Mouse (Mus musculus) lung, postnatal 25 days (tissue): ENCODE measurements around the gene Trappc3.

ENCODE experiments used
- DNase-seq: peaks from one replicate; pipeline ENCODE4 v3.0.0; 2022; ENCODE audit warnings: low spot score

The Trappc3 gene

DNA sequence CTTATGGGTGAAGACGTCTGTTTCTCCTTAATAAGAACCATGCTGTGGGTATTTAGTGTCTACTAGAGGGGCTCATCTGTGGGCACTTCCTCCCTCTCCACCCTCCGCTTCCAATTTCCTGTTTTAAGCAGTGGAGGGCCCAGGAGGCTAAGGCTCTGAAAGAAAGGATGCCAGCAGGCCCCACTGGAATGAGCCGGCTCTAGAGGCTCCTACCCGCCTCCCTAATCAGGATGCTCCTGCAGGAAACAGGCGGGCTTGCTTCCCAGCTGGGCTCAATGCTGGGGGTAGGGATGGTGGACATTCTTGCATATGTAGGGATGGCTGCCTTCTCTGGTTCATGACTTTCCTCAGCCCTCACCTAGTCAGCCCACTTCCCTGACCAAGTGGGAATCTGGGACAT is 51.1 kb downstream of the Trappc3 start:
- no peak for DNase-seq

DNA sequence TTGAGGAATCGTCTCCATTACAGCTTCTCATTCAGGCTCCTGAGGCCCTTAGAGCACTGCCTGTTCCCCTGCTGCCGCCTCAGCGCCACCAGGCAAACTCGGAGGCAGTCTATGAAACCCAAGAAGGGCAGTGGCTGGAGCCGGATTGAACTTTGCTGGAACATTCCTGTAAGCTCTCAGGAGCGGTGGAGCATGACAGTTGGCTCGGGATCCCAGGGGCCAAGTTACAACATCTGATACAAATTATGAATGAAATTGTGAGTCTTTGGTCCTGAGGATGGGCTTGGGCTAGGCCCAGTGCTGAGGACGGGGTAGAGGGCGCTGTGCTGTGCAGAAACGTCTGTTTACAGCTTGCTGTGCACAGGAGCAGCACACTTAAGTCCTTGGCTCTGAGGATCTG is 52.3 kb downstream of the Trappc3 start:
- DNase-seq, result no peak

DNA sequence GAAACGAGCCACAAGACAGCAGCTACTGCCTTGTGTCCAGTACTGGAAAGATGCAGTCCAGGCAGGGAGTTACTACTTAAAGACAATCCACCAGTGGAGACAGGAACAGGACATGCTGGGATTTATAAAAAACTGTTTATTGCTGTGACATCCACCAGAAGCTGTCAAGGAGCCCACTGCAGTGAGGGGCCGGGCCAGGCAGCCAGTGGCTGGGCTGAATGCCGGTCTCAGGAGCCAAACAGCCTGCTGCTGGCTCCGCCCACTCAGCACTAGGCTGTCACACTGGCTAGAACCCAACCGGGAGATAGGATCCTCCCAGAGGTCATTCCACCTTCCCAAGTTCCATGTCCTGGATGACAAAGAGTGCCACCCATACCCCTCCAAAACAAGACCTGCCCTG is 53.8 kb downstream of the Trappc3 start:
- DNase-seq, result peak; percentile 43

DNA sequence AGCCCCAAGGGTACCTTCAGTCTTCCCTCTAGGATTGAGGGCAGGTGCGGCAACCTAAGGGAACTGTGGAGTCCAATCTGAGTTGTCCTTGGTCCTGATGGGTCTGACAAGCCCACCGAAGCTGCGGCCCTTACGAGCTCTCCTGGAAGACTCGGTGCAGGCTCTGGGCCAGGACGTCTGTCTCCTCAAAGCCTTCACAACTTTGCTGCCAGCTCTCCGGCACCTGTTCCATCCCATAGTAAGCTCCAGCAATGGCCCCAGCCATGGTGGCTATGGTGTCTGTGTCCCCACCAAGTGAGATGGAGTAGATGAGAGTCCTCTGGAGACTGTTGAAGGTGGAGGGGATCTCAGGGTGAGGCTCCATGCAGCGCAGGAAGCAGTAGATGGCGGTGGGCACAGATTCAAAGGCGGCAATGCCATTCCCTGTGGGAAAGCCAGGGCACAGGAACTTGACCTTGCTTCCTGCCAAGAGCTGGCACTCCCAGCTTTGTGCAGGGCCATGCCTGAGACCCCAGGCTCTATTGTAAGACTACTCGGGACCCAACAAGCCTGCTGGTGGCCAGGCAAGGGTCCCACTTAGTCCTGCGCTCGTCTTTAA is 54.4 kb downstream of the Trappc3 start:
- no peak for DNase-seq

- DNase-seq, result no peak
These were observed 57.7 kb downstream of the Trappc3 start for GRCm38 (mm10) chr4:126319806-126320205.

DNA sequence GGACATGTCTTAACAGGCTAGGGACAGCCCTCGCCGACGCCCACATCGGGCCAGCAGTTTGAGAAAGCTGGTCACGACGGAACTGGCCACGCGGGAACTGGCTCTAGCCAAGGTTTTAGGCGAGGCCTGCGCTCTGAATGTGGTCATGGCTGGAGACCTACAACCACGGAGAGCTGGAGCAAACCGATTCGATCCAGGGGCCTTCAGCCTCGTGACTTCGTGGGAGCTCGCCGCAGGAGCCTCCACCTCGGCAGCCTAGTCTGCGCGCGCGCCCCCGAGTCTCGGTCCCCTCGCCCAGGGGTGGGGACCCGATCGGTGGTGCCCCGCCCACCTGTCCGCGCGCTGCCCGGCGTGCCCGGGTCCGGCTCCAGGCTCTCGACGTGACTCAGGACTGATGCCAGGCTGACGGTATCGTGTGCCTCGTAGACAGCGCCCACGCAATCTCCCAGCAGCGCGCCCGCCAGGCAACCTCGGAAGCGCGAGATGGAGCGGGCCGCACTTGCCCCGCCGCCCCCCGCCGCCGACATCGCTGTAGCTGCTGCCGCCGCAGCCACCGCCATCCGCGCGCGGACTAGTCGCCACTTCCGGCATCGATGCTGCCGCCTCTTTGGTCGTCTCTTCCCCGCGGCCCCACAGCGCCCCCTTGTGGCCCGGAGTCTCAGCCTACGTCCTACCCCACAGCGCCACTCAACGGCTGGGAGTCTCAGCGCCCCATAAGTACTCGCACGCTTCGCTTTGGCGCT is 59.2 kb downstream of the Trappc3 start, which contains the start of gene Adprhl2:
Gene Adprhl2 (minus strand): TSS at position 593 of the 743 bp plus-strand sequence.
- peak; percentile 97 for DNase-seq

GRCm38 (mm10) chr4:126321854-126322511 is 59.9 kb downstream of the Trappc3 start:
- DNase-seq, result no peak

DNA sequence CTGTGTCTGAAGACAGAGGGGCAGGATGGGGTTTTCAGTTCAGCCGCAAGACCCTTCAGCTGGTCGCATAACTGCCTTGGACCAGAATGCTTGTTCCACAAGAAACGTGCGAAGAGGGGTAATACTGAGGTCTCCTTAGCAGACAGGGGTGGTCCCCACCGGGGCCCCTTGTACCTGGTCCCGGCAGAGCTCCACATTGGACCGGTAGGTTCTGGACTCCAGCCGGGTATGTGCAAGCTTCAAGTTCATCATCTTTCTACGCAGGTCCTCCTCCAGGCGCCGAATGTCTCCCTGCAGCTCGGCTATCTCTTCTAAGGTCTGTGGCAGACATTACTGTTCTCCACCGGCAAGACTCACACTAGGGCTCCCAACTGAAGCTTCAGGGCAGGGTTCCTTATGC is 60.5 kb downstream of the Trappc3 start:
- no peak for DNase-seq

GRCm38 (mm10) chr4:126324861-126325260 is 62.7 kb downstream of the Trappc3 start:
- no peak for DNase-seq

DNA sequence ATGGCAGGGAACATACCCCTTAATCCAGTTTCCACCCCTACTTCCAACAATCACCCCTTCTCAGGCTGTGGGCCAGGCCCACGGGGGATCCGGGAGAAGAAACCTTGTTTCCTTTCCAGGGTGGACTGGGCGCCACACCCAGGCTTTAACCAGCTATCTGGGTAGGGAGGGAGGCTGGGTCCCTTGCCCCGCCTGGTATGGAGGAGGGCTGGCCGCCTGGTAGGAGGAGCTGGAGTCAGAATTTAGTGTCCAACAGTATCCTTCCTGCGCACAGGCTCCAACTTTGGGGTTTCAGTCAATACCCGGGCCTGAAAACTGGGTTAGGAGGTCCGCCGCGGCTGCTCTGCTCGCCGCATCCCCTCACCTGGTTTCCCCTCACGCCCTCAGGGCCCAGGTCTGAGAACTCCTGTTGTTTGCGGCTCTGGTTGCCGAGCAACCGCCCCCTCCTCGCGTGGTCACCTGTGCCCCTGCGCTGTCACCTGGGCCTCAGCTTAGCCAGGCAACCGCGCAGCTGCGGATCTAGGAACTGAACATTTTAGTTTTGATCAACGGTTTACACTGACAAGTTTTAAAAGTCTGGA is 63.2 kb downstream of the Trappc3 start, which contains the start of gene Tekt2:
Gene Tekt2 (minus strand): TSS at position 408 of the 581 bp plus-strand sequence.
- no peak for DNase-seq
